Mouse (Mus musculus): ENCODE results near the gene Alpk3.

Alpk3 gene

GRCm38 (mm10) chr7:81074546-81074945, 17.1 kb downstream of the Alpk3 start:
- peak; percentile 61 for DNase-seq (ENCODE audit: low read depth)

- DNase-seq (ENCODE audit: low read depth) = peak; percentile 82
Measured at GRCm38 (mm10) chr7:81075299-81075698, 17.9 kb downstream of the Alpk3 start.

- DNase-seq (ENCODE audit: low read depth) = no peak
Measured at GRCm38 (mm10) chr7:81075732-81076131, 18.3 kb downstream of the Alpk3 start.

GRCm38 (mm10) chr7:81077009-81077408, 19.6 kb downstream of the Alpk3 start:
- DNase-seq (ENCODE audit: low read depth) = no peak

- no peak for DNase-seq (ENCODE audit: low read depth)
Measured at GRCm38 (mm10) chr7:81078740-81079139, 21.3 kb downstream of the Alpk3 start.

- no peak for DNase-seq (ENCODE audit: low read depth)
Measured at GRCm38 (mm10) chr7:81093420-81093965, 36.1 kb downstream of the Alpk3 start.

GRCm38 (mm10) chr7:81094104-81094757, 36.8 kb downstream of the Alpk3 start:
- no peak for DNase-seq (ENCODE audit: low read depth)

GRCm38 (mm10) chr7:81100341-81100740, 42.9 kb downstream of the Alpk3 start:
- DNase-seq (ENCODE audit: low read depth) = peak; percentile 25

GRCm38 (mm10) chr7:81102854-81103253, 45.5 kb downstream of the Alpk3 start:
- DNase-seq (ENCODE audit: low read depth) = no peak

GRCm38 (mm10) chr7:81105525-81105924, 48.1 kb downstream of the Alpk3 start:
- no peak for DNase-seq (ENCODE audit: low read depth)

- no peak for DNase-seq (ENCODE audit: low read depth)
Measured at GRCm38 (mm10) chr7:81108226-81108625, 50.8 kb downstream of the Alpk3 start.

GRCm38 (mm10) chr7:81109717-81110651, 52.6 kb downstream of the Alpk3 start:
- no peak for DNase-seq (ENCODE audit: low read depth)

- DNase-seq (ENCODE audit: low read depth) = no peak
Measured at GRCm38 (mm10) chr7:81110791-81111190, 53.4 kb downstream of the Alpk3 start.

GRCm38 (mm10) chr7:81111729-81112128, 54.3 kb downstream of the Alpk3 start:
- no peak for DNase-seq (ENCODE audit: low read depth)

- no peak for DNase-seq (ENCODE audit: low read depth)
Measured at GRCm38 (mm10) chr7:81112686-81113360, 55.4 kb downstream of the Alpk3 start.

- no peak for DNase-seq (ENCODE audit: low read depth)
Measured at GRCm38 (mm10) chr7:81114555-81114954, 57.2 kb downstream of the Alpk3 start, which contains the start of gene Slc28a1. Slc28a1 (plus strand) TSS chr7:81114799.

GRCm38 (mm10) chr7:81121099-81121498, 63.7 kb downstream of the Alpk3 start:
- peak; percentile 19 for DNase-seq (ENCODE audit: low read depth)

GRCm38 (mm10) chr7:81122808-81123207, 65.4 kb downstream of the Alpk3 start:
- peak; percentile 55 for DNase-seq (ENCODE audit: low read depth)

- DNase-seq (ENCODE audit: low read depth) = no peak
Measured at GRCm38 (mm10) chr7:81123553-81123952, 66.2 kb downstream of the Alpk3 start.

GRCm38 (mm10) chr7:81124773-81125172, 67.4 kb downstream of the Alpk3 start:
- DNase-seq (ENCODE audit: low read depth) = no peak

GRCm38 (mm10) chr7:81125215-81126175, 68.1 kb downstream of the Alpk3 start:
- no peak for DNase-seq (ENCODE audit: low read depth)

All from 416B (cell line).